Mouse (Mus musculus) olfactory bulb, adult 2 months (tissue): ENCODE measurements at regions not wholly inside any gene's neighbourhood (a gene's known extent, or its start where the extent isn't known, plus 50 kb on each side); places are given as distances from the start of the nearest gene placed in this dataset.

ENCODE experiments used
- CTCF ChIP-seq: fragments of 200-500 bp; IDR thresholded peaks from 2 replicates; pipeline ENCODE4 v1.5.1; 2012; ENCODE audit warnings: low read depth, mild to moderate bottlenecking, low read length, moderate library complexity; ENCODE audit not compliant: insufficient read depth
- POLR2A ChIP-seq: fragments of 200-500 bp; IDR thresholded peaks from 2 replicates; pipeline ENCODE4 v1.6.1; 2012; ENCODE audit warnings: mild to moderate bottlenecking, low read depth, low read length, moderate library complexity; ENCODE audit not compliant: insufficient read depth

DNA sequence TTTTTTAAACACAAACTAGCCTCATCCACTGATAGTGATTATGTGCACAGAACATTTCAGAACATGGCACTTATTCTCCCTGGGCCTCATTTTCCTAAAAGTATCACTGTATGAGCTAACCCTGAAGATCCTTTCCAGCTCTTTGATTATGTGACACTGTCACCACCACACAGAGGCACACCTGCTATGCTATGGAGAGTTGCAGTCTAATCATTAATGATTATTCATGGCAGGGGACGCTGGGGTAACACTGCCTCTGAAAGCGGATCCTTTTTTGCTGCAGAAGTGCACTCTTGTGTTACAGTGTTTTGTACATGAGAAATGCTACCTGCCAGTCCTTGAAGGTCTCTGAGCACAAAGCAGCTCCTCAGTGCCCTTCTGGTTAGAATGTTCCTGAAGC is 615.3 kb upstream of the Fbxo33 start:
- TF ChIP-seq CTCF (no peak), POLR2A (no peak)
